Mouse (Mus musculus): ENCODE results near the gene Cdhr4. TPM values are rescaled to one million over a fixed set of nuclear protein-coding genes. Genes with fewer than 3 reads are reported as not detected.
A peak's percentile ranks its signal among the peaks of the same experiment; 100 is the strongest.

The Cdhr4 gene
- 2.6 and 3.7 TPM in 2 replicates for polyA plus RNA-seq (2016; fragmentation: Nextera tagmentation; extraction: Ambion mirVana)

DNA sequence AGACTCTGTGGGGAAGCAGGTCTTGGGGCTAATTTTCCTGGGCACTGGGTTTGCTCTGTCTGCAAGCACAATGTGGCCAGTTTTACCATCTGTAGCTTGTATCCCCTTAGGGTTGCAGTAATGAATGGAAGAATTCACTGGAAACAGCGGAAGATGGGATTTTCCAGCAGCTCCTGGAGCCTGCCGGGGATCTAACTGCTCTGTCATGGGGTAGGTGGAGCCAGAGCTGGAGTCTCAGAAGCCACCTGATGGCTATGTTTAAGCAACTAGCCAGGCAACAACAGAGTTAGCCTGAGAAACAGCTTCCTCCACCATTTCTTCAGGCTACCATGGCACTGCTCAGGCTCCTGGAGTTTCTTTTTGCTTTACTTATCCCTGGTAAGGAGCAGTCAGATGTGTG lies at the start of gene Cdhr4:
TSS of gene Cdhr4 (plus strand) at position 301 of the 400 bp plus-strand sequence.
- no peak within 1 kb of the TSS for H3K4me3 ChIP-seq
- H3K4me1 ChIP-seq: peaks cover 22% of the 10 kb centered on the region
- no peaks in the 10 kb centered on the region for H3K27me3 ChIP-seq (replicated peaks)
- H3K9me3 ChIP-seq (replicated peaks): no peaks in the 10 kb centered on the region
- no peak within 1 kb of the TSS for H3K9ac ChIP-seq
- no peak within 1 kb of the TSS for H3K27ac ChIP-seq
- WGBS (ENCODE audit: insufficient replicate concordance): 68% methylated on average over 2 of the region's 2 CpGs
- H3K4me2 ChIP-seq: no peak within 1 kb of the TSS
- H3K36me3 ChIP-seq: no peaks in the 10 kb centered on the region
- ATAC-seq: no peak

DNA sequence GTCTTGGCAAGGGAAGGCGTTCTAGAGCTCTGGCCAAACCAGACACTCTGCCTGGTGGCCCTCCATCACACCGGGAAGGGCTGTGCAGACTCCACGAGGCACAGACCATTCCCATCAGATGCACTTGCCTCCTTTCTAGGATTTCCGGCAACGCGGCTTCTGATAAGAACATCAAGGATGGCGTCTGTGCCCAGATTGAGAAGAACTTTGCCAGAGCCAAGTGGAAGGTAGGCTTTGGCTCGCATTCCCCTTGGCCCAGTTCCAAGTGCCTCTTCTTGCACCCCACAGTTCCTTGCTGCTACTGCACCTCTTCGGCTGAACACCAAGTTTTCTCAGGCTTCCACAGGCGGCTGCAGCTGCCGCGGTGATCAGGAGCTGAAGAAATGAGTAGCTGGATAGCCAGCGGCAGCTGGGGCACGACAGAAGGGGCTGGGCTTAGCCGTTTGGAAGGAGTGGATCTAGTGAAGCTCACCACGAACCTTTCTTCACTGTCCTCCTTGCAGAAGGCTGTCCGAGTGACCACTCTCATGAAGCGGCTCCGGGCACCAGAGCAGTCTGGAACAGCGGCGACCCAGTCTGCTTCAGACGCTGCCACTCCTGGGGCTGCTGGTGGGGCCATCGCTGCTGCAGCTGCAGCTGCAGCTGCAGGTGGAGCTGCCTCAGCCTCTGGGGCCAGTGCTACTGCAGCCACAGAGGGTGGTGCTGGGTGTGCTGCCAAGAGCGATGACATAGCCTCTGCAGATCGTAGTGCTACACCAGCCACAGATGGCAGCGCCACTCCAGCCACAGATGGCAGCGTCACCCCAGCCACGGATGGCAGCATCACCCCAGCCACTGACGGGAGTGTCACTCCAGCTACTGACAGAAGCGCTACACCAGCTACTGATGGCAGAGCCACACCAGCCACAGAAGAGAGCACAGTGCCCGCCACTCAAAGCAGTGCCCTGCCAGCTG lies 44.8 kb upstream of the Cdhr4 start:
- Histone ChIP-seq H3K9ac (no peak overlapping the region), H3K27me3 (replicated peaks) (0 out of 2 replicates have a peak, but pooled peaks cover 21% of the 10 kb centered on the region), H3K36me3 (peaks cover 1% of the 10 kb centered on the region; the same call in 1 of the 2 replicates), H3K4me2 (no peak overlapping the region), H3K4me3 (no peak overlapping the region), H3K9me3 (replicated peaks) (no peaks in the 10 kb centered on the region), H3K4me1 (peaks cover 22% of the 10 kb centered on the region), H3K27ac (no peak overlapping the region)
- WGBS (ENCODE audit: insufficient replicate concordance): 78% methylated on average over 31 of the region's 31 CpGs
- no peak for ATAC-seq

DNA sequence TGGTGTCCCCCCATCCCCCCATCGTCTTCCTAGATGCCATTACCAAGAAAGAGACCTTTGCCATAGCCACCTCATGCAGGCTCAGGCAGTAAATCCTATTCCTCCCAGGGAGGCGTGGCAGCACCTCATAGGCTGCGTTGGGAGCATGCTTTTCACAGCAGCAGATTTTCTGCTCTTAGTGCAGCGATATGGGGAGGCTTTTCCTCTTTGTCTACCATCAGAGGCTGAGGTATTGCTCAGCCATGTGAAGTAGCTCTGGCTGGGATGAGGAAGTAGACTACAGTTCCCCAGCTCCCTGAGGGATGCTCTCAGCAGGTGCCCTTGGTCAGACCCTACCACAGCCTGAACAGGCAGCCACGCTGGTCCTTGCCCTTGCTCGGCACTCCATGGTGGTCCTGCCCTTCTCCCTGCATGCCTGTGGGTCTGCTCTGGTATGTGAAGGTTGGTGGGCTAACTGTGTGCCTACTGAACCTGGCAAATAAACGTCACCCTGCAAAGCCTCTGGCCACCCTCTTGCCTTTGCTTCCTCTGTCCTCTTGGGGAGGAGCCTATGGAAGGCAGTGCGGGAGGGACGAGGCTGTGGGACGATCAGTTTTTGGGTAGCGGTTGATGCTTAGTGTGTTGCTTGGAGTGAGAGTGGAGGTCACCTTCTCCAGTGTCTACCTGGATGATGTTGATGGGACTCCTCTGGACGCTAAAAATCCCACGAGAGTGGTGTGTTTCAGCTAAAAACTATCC lies 42.9 kb upstream of the Cdhr4 start:
- no peak overlapping the region for H3K4me3 ChIP-seq

DNA sequence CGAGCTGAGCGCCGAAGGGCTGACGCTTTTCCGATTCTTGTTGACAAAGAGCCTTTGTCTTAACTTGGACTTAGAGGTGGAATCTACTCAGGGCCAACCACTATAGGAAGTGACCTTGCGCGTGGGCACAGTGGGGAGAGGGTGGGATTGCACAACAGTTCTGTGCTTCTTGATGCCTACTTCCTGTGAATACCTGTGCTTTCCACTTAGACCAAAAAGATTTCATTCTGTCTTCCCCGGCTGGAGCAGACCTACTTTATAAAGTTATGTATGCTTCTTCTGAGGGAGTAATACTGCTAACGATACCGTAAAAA lies 42.4 kb upstream of the Cdhr4 start, which contains the start of gene Traip:
TSS of gene Traip (plus strand) at position 215 of the 314 bp plus-strand sequence.
- no peak for ATAC-seq
- peaks cover 15% of the 10 kb centered on the region for H3K36me3 ChIP-seq
- H3K4me2 ChIP-seq: peak within 1 kb of the TSS; percentile 84
- peak within 1 kb of the TSS; percentile 84 for H3K4me3 ChIP-seq
- H3K4me1 ChIP-seq: peaks cover 28% of the 10 kb centered on the region
- WGBS (ENCODE audit: insufficient replicate concordance): 81% methylated on average over 10 of the region's 10 CpGs
- H3K27me3 ChIP-seq (replicated peaks): 0 out of 2 replicates have a peak, but pooled peaks cover 21% of the 10 kb centered on the region
- peak within 1 kb of the TSS; percentile 77 for H3K27ac ChIP-seq
- H3K9me3 ChIP-seq (replicated peaks): no peaks in the 10 kb centered on the region
- H3K9ac ChIP-seq: peak within 1 kb of the TSS; percentile 78

More for the DNA sequence above, 42.9 kb upstream of the Cdhr4 start:
- 71% methylated on average over 13 of the region's 13 CpGs for WGBS (ENCODE audit: insufficient replicate concordance)
- H3K27ac ChIP-seq: no peak overlapping the region
- peaks cover 28% of the 10 kb centered on the region for H3K4me1 ChIP-seq
- ATAC-seq: no peak
- 0 out of 2 replicates have a peak, but pooled peaks cover 21% of the 10 kb centered on the region for H3K27me3 ChIP-seq (replicated peaks)
- no peak overlapping the region for H3K4me2 ChIP-seq
- no peaks in the 10 kb centered on the region for H3K9me3 ChIP-seq (replicated peaks)
- no peak overlapping the region for H3K9ac ChIP-seq
- peaks cover 10% of the 10 kb centered on the region for H3K36me3 ChIP-seq

DNA sequence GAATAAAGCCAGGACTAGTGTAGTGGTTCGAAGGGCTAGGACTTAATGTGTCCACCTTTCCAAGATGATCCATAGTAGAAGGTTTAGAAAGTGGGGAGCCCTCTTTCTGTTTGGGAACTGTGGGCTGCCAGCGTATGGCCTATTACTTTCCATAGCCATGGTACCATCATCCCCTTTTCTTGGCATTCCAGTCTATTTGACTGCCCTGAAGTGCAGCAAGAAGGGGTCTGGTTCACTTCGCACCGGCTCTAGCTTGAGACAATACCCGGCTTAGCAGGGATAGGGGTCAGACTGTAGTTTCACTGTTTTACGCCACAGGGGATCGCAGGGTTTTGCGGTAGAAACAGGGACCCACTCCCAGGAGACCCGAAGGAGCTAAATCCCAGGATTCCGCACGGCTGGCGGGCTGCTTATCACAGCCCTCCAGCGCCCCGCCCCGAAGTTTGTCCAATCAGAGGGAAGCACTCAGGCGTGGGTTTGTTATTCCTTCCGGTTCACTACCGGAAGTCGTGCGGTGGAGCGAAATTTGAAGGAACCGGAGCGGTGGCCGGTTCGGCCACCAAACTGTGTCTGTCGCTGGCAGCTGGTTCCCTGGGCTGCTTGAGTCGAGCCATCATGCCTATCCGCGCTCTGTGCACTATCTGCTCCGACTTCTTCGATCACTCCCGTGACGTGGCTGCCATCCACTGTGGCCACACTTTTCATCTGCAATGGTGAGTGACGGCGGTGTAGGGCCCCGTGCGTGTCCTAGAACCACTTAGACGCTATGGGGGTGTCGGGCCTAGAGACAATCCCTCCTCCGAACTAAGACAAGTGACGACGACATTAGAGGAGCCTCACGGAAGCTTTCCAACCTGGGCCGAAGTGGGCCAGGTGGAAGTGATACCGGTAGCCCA lies 41.6 kb upstream of the Cdhr4 start:
- Histone ChIP-seq H3K9me3 (replicated peaks) (no peaks in the 10 kb centered on the region), H3K4me2 (peak overlapping the region; percentile 84), H3K4me1 (peaks cover 28% of the 10 kb centered on the region), H3K27ac (peak overlapping the region; percentile 77), H3K9ac (peak overlapping the region; percentile 78), H3K36me3 (peaks cover 18% of the 10 kb centered on the region), H3K4me3 (peak overlapping the region; percentile 84), H3K27me3 (replicated peaks) (0 out of 2 replicates have a peak, but pooled peaks cover 21% of the 10 kb centered on the region)
- peak; percentile 87 for ATAC-seq
- 12% methylated on average over 45 of the region's 45 CpGs for WGBS (ENCODE audit: insufficient replicate concordance)

DNA sequence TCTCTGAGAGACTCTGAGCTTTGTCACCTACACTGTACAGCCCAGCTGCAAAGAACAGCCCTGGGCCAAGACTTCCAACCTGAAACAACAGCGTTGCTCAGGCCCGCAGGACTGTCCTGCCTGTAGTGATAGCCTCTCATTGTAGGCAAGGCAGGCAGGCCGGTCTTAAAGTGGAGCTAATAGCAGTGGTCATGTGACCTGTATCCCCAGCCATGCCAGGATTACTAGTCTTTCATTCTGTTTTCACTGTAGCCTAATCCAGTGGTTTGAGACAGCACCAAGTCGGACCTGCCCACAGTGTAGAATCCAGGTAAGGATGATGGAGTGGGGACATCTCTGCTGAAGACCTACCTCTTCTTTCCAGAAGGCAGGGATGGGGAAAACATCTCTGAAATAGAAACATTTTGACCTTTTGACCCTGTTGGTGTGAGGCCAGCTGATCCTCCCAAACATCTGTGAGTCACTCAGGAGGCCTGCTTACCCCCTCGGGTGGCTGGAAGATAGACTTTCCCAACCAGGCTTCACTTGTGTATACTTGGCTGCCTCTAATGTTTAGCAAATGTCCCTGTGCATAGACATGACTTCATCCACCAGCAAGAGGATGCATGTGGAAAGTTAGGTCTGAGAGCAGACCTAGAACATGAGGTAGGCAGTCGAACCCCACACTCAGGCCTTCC lies 36.5 kb upstream of the Cdhr4 start:
- Histone ChIP-seq H3K27me3 (replicated peaks) (no peaks in the 10 kb centered on the region), H3K9ac (no peak overlapping the region), H3K4me2 (no peak overlapping the region), H3K36me3 (peaks cover 68% of the 10 kb centered on the region), H3K4me3 (no peak overlapping the region), H3K27ac (no peak overlapping the region), H3K4me1 (peaks cover 20% of the 10 kb centered on the region), H3K9me3 (replicated peaks) (no peaks in the 10 kb centered on the region)
- 82% methylated on average over 6 of the region's 6 CpGs for WGBS (ENCODE audit: insufficient replicate concordance)
- ATAC-seq: no peak

DNA sequence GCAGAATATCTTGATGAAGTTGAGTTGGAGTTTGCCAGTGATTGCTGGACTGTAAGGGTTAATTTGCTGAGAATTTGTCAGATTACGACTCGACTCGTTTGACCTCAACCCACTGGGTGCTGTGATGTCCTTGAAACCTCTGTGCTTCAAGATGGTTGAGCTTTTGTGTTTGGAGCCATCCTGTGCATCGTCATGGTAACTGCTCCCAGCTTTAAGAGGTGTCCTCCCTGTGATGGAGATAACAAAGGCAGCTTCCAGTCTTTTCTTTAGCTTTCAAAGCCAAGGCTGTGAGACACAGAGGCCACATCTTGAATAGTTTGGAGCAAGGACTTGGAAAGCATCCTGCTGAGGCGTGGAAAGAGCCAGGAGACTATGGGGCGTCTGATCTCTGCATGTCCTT lies 35.2 kb upstream of the Cdhr4 start:
- ATAC-seq: no peak
- H3K9me3 ChIP-seq (replicated peaks): no peaks in the 10 kb centered on the region
- no peak overlapping the region for H3K4me3 ChIP-seq
- peaks cover 82% of the 10 kb centered on the region for H3K36me3 ChIP-seq
- no peaks in the 10 kb centered on the region for H3K27me3 ChIP-seq (replicated peaks)
- no peak overlapping the region for H3K27ac ChIP-seq
- H3K4me1 ChIP-seq: peaks cover 10% of the 10 kb centered on the region
- no peak overlapping the region for H3K4me2 ChIP-seq
- H3K9ac ChIP-seq: no peak overlapping the region
- 62% methylated on average over 6 of the region's 6 CpGs for WGBS (ENCODE audit: insufficient replicate concordance)

DNA sequence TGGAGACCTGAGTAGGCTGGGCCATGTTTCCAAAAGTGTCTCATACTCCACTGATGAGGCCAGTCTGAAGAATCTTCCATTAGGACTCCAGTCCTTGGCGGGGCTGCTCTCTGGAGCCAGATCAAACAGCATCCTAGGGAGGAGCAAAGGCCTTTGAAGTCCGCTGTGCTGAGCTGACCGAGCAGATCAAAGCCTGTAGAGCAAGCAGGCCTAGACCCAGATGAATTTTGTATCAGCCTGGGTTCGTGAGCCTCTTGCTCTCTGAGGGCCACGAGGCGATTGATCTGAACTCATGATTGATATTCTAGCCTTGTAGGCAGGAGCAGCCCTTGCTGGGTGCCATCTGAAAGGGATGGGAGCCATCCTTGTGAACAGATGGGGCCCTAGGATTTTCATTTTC lies 32.4 kb upstream of the Cdhr4 start:
- Histone ChIP-seq H3K36me3 (peaks cover 93% of the 10 kb centered on the region), H3K9me3 (replicated peaks) (no peaks in the 10 kb centered on the region), H3K9ac (no peak overlapping the region), H3K4me3 (no peak overlapping the region), H3K4me2 (no peak overlapping the region), H3K4me1 (peaks cover 12% of the 10 kb centered on the region), H3K27ac (no peak overlapping the region), H3K27me3 (replicated peaks) (no peaks in the 10 kb centered on the region)
- 72% methylated on average over 6 of the region's 6 CpGs for WGBS (ENCODE audit: insufficient replicate concordance)
- ATAC-seq: no peak

DNA sequence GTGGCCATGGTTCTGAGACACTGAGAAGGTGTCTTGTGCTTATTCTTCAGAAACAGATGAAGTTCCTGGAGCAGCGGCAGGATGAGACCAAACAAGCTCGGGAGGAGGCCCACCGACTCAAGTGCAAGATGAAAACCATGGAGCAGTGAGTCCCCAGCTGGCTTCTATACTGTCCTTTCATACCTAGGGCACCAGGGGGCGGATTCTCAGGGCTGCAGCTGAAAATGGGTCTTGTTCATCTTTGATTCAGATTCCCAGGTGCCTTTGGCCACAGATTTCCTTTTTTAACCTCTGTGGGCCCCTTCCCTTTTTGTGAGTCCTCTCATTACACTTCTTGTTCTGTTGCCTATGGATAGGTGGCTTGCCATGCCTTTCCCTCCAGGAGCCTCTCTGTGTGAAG lies 31.4 kb upstream of the Cdhr4 start:
- H3K4me2 ChIP-seq: no peak overlapping the region
- no peaks in the 10 kb centered on the region for H3K27me3 ChIP-seq (replicated peaks)
- WGBS (ENCODE audit: insufficient replicate concordance): 63% methylated on average over 4 of the region's 4 CpGs
- no peaks in the 10 kb centered on the region for H3K9me3 ChIP-seq (replicated peaks)
- no peak for ATAC-seq
- peaks cover 15% of the 10 kb centered on the region for H3K4me1 ChIP-seq
- no peak overlapping the region for H3K27ac ChIP-seq
- H3K36me3 ChIP-seq: peaks cover 97% of the 10 kb centered on the region
- no peak overlapping the region for H3K4me3 ChIP-seq
- no peak overlapping the region for H3K9ac ChIP-seq

DNA sequence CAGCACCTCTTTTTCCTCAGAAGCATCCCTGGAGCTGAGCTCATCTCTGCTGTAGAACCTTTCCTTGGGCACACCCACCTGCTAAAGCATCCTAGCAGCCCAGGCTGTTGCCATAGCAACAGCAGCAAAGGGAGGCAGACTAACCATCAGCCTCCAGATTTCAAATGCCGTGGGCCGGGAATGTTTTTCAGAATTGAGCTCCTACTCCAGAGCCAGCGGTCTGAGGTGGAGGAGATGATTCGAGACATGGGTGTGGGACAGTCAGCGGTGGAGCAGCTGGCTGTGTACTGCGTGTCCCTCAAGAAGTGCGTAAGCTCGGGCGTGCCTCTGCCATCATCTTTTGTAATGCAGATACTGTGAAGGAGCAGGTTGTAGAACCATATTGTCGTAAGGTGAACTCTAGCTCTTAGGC lies 30.9 kb upstream of the Cdhr4 start:
- no peak overlapping the region for H3K4me3 ChIP-seq
- no peak overlapping the region for H3K4me2 ChIP-seq
- H3K36me3 ChIP-seq: peaks cover 96% of the 10 kb centered on the region
- no peak for ATAC-seq
- H3K27ac ChIP-seq: no peak overlapping the region
- no peak overlapping the region for H3K9ac ChIP-seq
- 88% methylated on average over 10 of the region's 10 CpGs for WGBS (ENCODE audit: insufficient replicate concordance)
- peaks cover 19% of the 10 kb centered on the region for H3K4me1 ChIP-seq
- H3K9me3 ChIP-seq (replicated peaks): no peaks in the 10 kb centered on the region
- no peaks in the 10 kb centered on the region for H3K27me3 ChIP-seq (replicated peaks)

DNA sequence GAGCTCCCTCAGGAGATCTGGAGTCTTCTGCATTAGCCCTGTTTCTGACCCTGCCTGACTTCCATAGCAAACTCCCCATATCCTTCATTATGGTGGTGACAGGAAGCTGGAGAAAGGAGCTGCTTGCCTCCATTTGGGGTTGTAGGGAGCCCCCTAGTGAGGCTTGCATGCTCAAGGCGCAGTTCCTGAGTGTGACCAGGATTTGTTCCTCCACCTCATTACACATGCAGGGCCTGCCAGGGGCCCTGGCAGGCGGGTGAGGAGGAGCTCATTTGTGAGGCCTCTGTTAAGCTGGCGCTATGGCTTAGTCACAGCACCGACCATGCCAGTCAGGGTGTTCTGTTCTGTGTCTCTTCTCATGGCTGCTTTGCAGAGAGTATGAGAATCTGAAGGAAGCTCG lies 30.4 kb upstream of the Cdhr4 start:
- no peak overlapping the region for H3K9ac ChIP-seq
- H3K27me3 ChIP-seq (replicated peaks): no peaks in the 10 kb centered on the region
- H3K4me1 ChIP-seq: peaks cover 24% of the 10 kb centered on the region
- WGBS (ENCODE audit: insufficient replicate concordance): 67% methylated on average over 5 of the region's 5 CpGs
- no peak for ATAC-seq
- H3K4me2 ChIP-seq: no peak overlapping the region
- no peaks in the 10 kb centered on the region for H3K9me3 ChIP-seq (replicated peaks)
- H3K4me3 ChIP-seq: no peak overlapping the region
- H3K36me3 ChIP-seq: peaks cover 96% of the 10 kb centered on the region
- H3K27ac ChIP-seq: 0 out of 2 replicates have a peak overlapping the region, but pooled peaks have one; percentile 23

All from liver, embryonic 12.5 days (tissue).